Mouse (Mus musculus) forebrain, embryonic 16.5 days (tissue): ENCODE data around the gene Plpp4. TPM values are rescaled to one million over a fixed set of nuclear protein-coding genes. Genes with fewer than 3 reads are reported as not detected.
A peak's percentile ranks its signal among the peaks of the same experiment; 100 is the strongest.

Source experiments
- ATAC-seq: fragments of 200-750 bp; cut with Nextera tagmentation; 2 replicates; pipeline ENCODE4 v1.8.0; 2017; ENCODE audit warnings: mild to moderate bottlenecking, moderate library complexity
- H3K27ac ChIP-seq: fragments of 300-500 bp; sonication (generic); 2 replicates; pipeline ENCODE4 v1.5.1; 2014; ENCODE audit warnings: low read length, control low read depth
- H3K27me3 ChIP-seq: fragments of 300-500 bp; sonication (generic); replicated peaks from 2 replicates; pipeline ENCODE4 v1.6.1; 2014; ENCODE audit warnings: low read length; ENCODE audit not compliant: control insufficient read depth, insufficient read depth
- H3K36me3 ChIP-seq: fragments of 300-500 bp; sonication (generic); 2 replicates; pipeline ENCODE4 v1.6.1; 2014; ENCODE audit not compliant: control insufficient read depth, insufficient read depth
- H3K4me1 ChIP-seq: fragments of 300-500 bp; sonication (generic); replicated peaks from 2 replicates; pipeline ENCODE4 v1.6.1; 2014; ENCODE audit warnings: low read length; ENCODE audit not compliant: control insufficient read depth, insufficient read depth
- H3K4me2 ChIP-seq: fragments of 300-500 bp; sonication (generic); 2 replicates; pipeline ENCODE4 v1.6.1; 2014; ENCODE audit warnings: mild to moderate bottlenecking, low read length, control low read depth
- H3K4me3 ChIP-seq: fragments of 300-500 bp; sonication (generic); replicated peaks from 2 replicates; pipeline ENCODE4 v1.5.1; 2014; ENCODE audit warnings: mild to moderate bottlenecking, low read length, control low read depth
- H3K9ac ChIP-seq: fragments of 300-500 bp; sonication (generic); replicated peaks from 2 replicates; pipeline ENCODE4 v1.6.1; 2014; ENCODE audit warnings: low read depth, low read length, control low read depth
- H3K9me3 ChIP-seq: fragments of 300-500 bp; sonication (generic); 2 replicates; pipeline ENCODE4 v1.6.1; 2016; ENCODE audit warnings: low read length; ENCODE audit not compliant: control insufficient read depth
- WGBS: fragments of 180-500 bp; shearing (Covaris S2); extraction: QIAGEN DNeasy Blood & Tissue Kit; methylation state at CpG from one replicate; pipeline ENCODE4 v1.1.7; 2014; 5-methylcytosine and 5-hydroxymethylcytosine counted together
- polyA plus RNA-seq: library from polyadenylated mRNA; unstranded; fragments of >200 nt; fragmentation: Nextera tagmentation; extraction: Ambion mirVana; gene quantifications from 2 replicates; pipeline ENCODE4 v1.2.1, GENCODE M21; 2015

Plpp4 gene
- 1.8 and 3.2 TPM in 2 replicates for polyA plus RNA-seq

- Histone ChIP-seq H3K9ac (peak within 1 kb of the TSS; percentile 62), H3K9me3 (no peaks in the 10 kb centered on the region), H3K4me1 (no peaks in the 10 kb centered on the region; the same call in 1 of the 2 replicates), H3K36me3 (no peaks in the 10 kb centered on the region), H3K27ac (peak within 1 kb of the TSS; percentile 21; the same call in 1 of the 2 replicates), H3K4me2 (peak within 1 kb of the TSS; percentile 89), H3K27me3 (peaks cover 5% of the 10 kb centered on the region; the same call in 1 of the 2 replicates), H3K4me3 (peak within 1 kb of the TSS; percentile 50)
- under 1% methylated on average over 65 of the region's 66 CpGs for WGBS
- ATAC-seq = peak; percentile 92
Observed at GRCm38 (mm10) chr7:129256621-129257373, at the start of gene Plpp4. Gene Plpp4, plus strand, starts transcription at chr7:129257031.

DNA sequence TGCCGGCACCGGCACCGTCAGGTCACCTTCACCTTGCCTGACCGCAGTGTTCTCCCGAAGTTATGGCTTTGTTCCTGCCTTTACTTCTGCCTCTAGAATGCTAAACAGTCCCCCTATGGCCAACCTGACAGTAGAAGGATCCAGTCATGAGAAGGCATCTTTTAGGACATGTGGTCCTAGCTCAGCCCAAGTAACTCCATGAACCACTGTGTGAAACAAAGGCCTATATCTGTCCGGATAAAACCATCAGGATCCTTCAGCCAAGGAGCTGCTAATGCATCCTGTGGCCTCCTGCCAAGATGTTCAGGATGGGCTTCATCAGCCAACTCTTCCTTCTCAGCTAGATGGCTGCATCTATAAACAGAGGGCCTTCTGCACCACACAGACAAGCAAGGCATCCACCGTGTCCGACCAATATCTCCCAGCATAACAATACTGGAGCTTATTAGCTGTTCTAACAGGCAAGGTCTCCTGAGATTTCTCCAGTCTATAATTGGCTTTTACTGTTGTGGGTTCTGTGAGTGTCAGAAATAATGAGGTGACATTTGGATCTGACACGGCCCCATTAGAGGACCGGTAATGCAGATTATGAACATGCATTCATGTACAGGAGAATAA lies 40.8 kb upstream of the Plpp4 start:
- no peaks in the 10 kb centered on the region for H3K27me3 ChIP-seq
- WGBS = 73% methylated on average over 10 of the region's 10 CpGs
- no peak overlapping the region for H3K9ac ChIP-seq
- ATAC-seq = no peak
- no peak overlapping the region for H3K27ac ChIP-seq
- H3K9me3 ChIP-seq = no peaks in the 10 kb centered on the region
- H3K36me3 ChIP-seq = no peaks in the 10 kb centered on the region
- 0 out of 2 replicates have a peak, but pooled peaks cover 2% of the 10 kb centered on the region for H3K4me1 ChIP-seq
- no peak overlapping the region for H3K4me2 ChIP-seq
- H3K4me3 ChIP-seq = no peak overlapping the region

GRCm38 (mm10) chr7:129216547-129217195 lies 40.2 kb upstream of the Plpp4 start:
- H3K9me3 ChIP-seq = no peaks in the 10 kb centered on the region
- H3K27me3 ChIP-seq = no peaks in the 10 kb centered on the region
- H3K36me3 ChIP-seq = no peaks in the 10 kb centered on the region
- H3K4me3 ChIP-seq = no peak overlapping the region
- H3K27ac ChIP-seq = no peak overlapping the region
- H3K4me1 ChIP-seq = 0 out of 2 replicates have a peak, but pooled peaks cover 2% of the 10 kb centered on the region
- 72% methylated on average over 10 of the region's 10 CpGs for whole genome bisulfite sequencing
- no peak overlapping the region for H3K9ac ChIP-seq
- H3K4me2 ChIP-seq = no peak overlapping the region
- no peak for ATAC-seq

DNA sequence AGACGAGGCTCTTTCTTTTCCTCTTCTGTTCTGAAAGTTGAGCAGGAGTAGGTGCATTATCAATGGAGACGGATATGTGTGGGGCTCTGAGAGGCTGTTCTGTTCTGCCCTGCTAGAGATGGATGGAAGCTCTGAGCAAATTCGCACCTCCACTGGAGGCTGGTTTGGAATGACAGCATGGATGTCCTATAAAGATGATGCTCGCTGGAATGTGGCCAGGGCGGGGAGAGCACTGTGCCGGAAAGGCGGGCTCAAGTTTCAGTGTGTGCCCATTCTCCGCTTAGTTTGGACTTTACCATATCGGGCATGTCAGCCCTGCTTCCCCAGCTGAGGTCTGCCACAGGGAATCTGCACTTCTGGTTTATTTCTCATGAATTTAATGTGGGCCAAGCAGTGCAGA lies 35.9 kb upstream of the Plpp4 start:
- Histone ChIP-seq H3K4me3 (no peak overlapping the region), H3K36me3 (no peaks in the 10 kb centered on the region), H3K27ac (no peak overlapping the region), H3K9ac (no peak overlapping the region), H3K4me1 (0 out of 2 replicates have a peak, but pooled peaks cover 2% of the 10 kb centered on the region), H3K27me3 (no peaks in the 10 kb centered on the region), H3K9me3 (no peaks in the 10 kb centered on the region), H3K4me2 (no peak overlapping the region)
- WGBS = 73% methylated on average over 9 of the region's 9 CpGs
- ATAC-seq = no peak

- Histone ChIP-seq H3K4me3 (no peak overlapping the region), H3K4me2 (no peak overlapping the region), H3K9me3 (no peaks in the 10 kb centered on the region), H3K4me1 (no peaks in the 10 kb centered on the region), H3K36me3 (no peaks in the 10 kb centered on the region), H3K27me3 (no peaks in the 10 kb centered on the region), H3K9ac (no peak overlapping the region), H3K27ac (no peak overlapping the region)
- ATAC-seq = no peak
- 95% methylated on average over 3 of the region's 3 CpGs for WGBS
Observed at GRCm38 (mm10) chr7:129221649-129222048, 35.2 kb upstream of the Plpp4 start.

DNA sequence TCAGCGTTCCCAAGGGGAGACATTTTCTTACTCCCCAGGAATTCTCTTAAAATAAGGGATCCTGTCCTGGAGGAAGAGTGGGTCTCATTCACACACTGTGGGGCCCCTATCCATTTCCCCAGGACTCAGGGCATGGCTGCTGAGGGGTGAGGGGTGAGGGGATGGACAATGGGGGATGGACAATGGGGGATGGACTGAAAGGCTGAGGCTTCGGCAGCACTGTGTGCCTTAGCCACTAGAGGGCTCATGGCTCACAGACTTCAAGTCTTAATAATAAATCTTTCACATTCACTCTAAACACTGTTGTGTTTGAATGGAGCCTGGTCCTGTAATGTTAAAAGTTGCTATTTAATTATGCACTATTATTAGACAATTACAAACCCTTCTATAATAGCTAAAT lies 21.4 kb upstream of the Plpp4 start:
- Histone ChIP-seq H3K4me2 (no peak overlapping the region), H3K27ac (no peak overlapping the region), H3K4me3 (no peak overlapping the region), H3K4me1 (no peaks in the 10 kb centered on the region), H3K9me3 (no peaks in the 10 kb centered on the region), H3K27me3 (no peaks in the 10 kb centered on the region), H3K36me3 (no peaks in the 10 kb centered on the region), H3K9ac (no peak overlapping the region)
- WGBS = 49% methylated on average over 2 of the region's 2 CpGs
- ATAC-seq = 0 out of 2 replicates have a peak, but pooled peaks have one; percentile 18

- no peak overlapping the region for H3K4me3 ChIP-seq
- no peaks in the 10 kb centered on the region for H3K4me1 ChIP-seq
- no peaks in the 10 kb centered on the region for H3K36me3 ChIP-seq
- no peak overlapping the region for H3K9ac ChIP-seq
- no peak overlapping the region for H3K27ac ChIP-seq
- H3K4me2 ChIP-seq = no peak overlapping the region
- ATAC-seq = no peak
- no peaks in the 10 kb centered on the region for H3K9me3 ChIP-seq
- H3K27me3 ChIP-seq = no peaks in the 10 kb centered on the region
- WGBS = 76% methylated on average over 5 of the region's 5 CpGs
Observed at GRCm38 (mm10) chr7:129235995-129236394, 20.8 kb upstream of the Plpp4 start.

GRCm38 (mm10) chr7:129250981-129251380 lies 5.8 kb upstream of the Plpp4 start:
- Histone ChIP-seq H3K27me3 (no peaks in the 10 kb centered on the region; the same call in 1 of the 2 replicates), H3K4me3 (no peak overlapping the region), H3K27ac (no peak overlapping the region), H3K4me2 (no peak overlapping the region), H3K9me3 (no peaks in the 10 kb centered on the region), H3K4me1 (no peaks in the 10 kb centered on the region), H3K9ac (no peak overlapping the region), H3K36me3 (no peaks in the 10 kb centered on the region)
- no peak for ATAC-seq

GRCm38 (mm10) chr7:129253406-129253805 lies 3.4 kb upstream of the Plpp4 start:
- WGBS = 84% methylated on average over 6 of the region's 6 CpGs
- H3K27ac ChIP-seq = no peak overlapping the region
- ATAC-seq = no peak

More at GRCm38 (mm10) chr7:129253406-129253805, 3.4 kb upstream of the Plpp4 start:
- Histone ChIP-seq H3K4me3 (no peak overlapping the region), H3K9me3 (no peaks in the 10 kb centered on the region), H3K36me3 (no peaks in the 10 kb centered on the region), H3K27me3 (peaks cover 5% of the 10 kb centered on the region; the same call in 1 of the 2 replicates), H3K4me1 (no peaks in the 10 kb centered on the region; the same call in 1 of the 2 replicates), H3K4me2 (no peak overlapping the region), H3K9ac (no peak overlapping the region)
